Mouse (Mus musculus): ENCODE data around the gene Commd1. TPM values are rescaled to one million over a fixed set of nuclear protein-coding genes. Genes with fewer than 3 reads are reported as not detected.
A peak's percentile ranks its signal among the peaks of the same experiment; 100 is the strongest.

Commd1 gene
- polyA plus RNA-seq, 1 experiment from 2014 or later, result 167 TPM

DNA sequence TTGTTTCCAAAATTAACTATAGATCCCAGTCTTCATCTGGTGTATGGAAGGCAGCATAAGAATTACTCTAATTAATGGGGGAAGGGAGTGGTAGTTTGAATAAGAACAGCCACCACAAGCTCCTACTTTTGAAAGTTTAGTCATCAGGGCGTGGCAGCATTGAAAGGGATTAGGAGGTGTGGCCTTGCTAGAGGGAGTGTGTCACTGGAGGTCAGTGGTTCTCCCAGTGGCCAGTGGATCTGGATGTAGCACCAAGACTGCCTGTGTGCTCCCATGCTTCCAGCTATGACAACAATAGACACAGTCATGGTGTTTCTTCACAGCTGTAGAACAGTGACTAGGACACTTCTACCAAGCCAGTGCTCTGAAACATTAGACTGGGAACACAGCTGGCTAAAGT is 33.1 kb downstream of the Commd1 start:
- ATAC-seq (ENCODE audit: insufficient read depth), result no peak
- H3K4me1 ChIP-seq (replicated peaks), result peaks cover 14% of the 10 kb centered on the region
- WGBS (ENCODE audit: insufficient replicate concordance), result 76% methylated on average over 1 of the region's 1 CpGs

DNA sequence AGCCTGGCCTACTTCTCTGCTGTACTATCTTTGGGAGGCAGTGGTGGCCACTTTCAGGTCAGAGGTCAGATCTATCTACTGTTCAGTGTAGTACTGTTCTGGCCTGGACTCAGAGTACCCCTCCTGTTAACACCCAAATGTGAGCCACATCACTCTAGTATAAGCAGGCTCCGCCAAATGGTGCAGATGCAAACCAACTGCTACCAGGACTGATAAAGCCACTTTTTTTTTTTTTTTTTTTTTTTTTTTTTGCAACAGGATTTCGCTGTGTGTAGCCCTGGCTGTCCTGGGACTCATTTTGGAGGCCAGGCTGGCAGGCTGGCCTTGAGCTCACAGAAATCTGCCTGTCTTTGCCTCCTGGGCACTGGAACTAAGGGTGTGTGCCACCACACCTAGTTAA is 43.2 kb downstream of the Commd1 start:
- H3K4me2 ChIP-seq, result no peak overlapping the region
- H3K4me3 ChIP-seq (replicated peaks), result no peak overlapping the region
- H3K4me1 ChIP-seq (replicated peaks), result no peaks in the 10 kb centered on the region
- no peak overlapping the region for H3K9ac ChIP-seq
- no peaks in the 10 kb centered on the region for H3K36me3 ChIP-seq (replicated peaks)
- H3K27me3 ChIP-seq, result no peaks in the 10 kb centered on the region
- 43% methylated on average over 2 of the region's 2 CpGs for WGBS (ENCODE audit: insufficient replicate concordance)
- no peak for ATAC-seq (ENCODE audit: insufficient read depth)
- H3K27ac ChIP-seq (replicated peaks), result no peak overlapping the region
- no peaks in the 10 kb centered on the region for H3K9me3 ChIP-seq (replicated peaks)

More for the DNA sequence above, 33.1 kb downstream of the Commd1 start:
- Histone ChIP-seq H3K4me3 (replicated peaks) (no peak overlapping the region), H3K27ac (replicated peaks) (no peak overlapping the region), H3K27me3 (no peaks in the 10 kb centered on the region), H3K9me3 (replicated peaks) (no peaks in the 10 kb centered on the region), H3K36me3 (replicated peaks) (no peaks in the 10 kb centered on the region), H3K4me2 (no peak overlapping the region), H3K9ac (no peak overlapping the region)

DNA sequence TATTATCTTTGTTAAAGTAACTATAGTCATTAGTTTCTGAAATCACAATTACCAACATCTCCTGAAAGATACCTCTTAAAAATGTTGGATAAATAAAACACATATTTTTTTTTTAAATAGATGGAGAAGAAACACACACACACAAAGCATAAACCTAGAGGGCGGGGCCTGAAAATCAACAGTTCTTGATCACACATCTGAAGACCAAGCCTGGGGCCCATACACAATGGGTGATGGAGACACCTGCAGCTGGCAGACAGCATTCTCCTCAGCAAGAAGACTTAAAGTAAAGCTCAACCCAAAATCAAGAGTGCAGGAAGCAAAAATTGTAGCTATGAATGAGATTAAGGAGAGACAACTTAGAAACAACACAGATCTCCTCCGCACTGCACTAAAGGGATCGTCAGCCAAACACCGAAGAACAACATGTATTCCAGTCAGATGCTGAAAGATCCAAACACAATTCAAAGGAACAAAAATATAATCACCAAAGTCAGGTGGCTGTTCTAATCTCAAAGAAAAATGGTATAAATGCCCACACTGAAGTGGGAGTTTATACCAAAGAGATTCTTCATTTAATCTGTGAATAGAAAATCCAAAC is 44.4 kb downstream of the Commd1 start:
- Histone ChIP-seq H3K4me2 (no peak overlapping the region), H3K27ac (replicated peaks) (no peak overlapping the region), H3K27me3 (no peaks in the 10 kb centered on the region), H3K4me3 (replicated peaks) (no peak overlapping the region), H3K36me3 (replicated peaks) (no peaks in the 10 kb centered on the region), H3K9me3 (replicated peaks) (no peaks in the 10 kb centered on the region), H3K4me1 (replicated peaks) (peaks cover 4% of the 10 kb centered on the region), H3K9ac (no peak overlapping the region)
- ATAC-seq (ENCODE audit: insufficient read depth), result no peak
- WGBS (ENCODE audit: insufficient replicate concordance), result 87% methylated on average over 4 of the region's 4 CpGs

DNA sequence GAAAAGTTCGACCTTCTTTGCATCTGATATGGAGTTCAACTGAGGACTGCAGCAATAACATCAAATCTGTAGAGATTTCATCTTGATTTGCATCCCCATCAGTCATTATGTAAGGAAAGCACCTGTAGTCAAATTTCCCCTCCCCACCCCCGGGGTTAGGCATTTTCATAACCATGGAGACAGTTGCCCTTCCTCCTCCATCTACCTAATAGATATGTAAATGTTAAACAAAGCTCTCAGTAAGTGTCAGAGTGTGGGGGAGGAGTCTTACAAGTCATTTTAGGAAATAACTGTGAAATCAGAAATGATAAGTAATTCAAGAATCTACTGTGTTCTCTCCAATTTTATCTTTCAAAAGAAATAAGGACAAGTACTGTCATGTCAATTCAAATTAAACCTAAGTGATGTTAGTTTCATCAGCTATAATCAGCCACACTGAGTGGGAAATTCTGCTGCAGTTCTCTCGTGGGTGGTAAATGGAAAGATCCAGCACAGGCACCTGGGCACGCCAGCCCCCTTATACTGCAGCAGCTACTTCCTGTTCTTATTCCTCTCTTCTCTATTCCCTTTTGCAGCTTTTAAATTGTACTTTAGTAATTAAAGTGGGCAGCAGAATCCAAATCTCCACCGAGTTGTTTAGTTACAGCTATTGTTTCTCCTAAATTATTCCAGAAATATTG is 45.6 kb downstream of the Commd1 start:
- Histone ChIP-seq H3K27ac (replicated peaks) (no peak overlapping the region), H3K4me1 (replicated peaks) (peaks cover 17% of the 10 kb centered on the region), H3K9ac (no peak overlapping the region), H3K4me3 (replicated peaks) (no peak overlapping the region), H3K36me3 (replicated peaks) (no peaks in the 10 kb centered on the region), H3K27me3 (no peaks in the 10 kb centered on the region), H3K4me2 (no peak overlapping the region), H3K9me3 (replicated peaks) (no peaks in the 10 kb centered on the region)
- ATAC-seq (ENCODE audit: insufficient read depth), result no peak
- 44% methylated on average over 5 of the region's 5 CpGs for WGBS (ENCODE audit: insufficient replicate concordance)

DNA sequence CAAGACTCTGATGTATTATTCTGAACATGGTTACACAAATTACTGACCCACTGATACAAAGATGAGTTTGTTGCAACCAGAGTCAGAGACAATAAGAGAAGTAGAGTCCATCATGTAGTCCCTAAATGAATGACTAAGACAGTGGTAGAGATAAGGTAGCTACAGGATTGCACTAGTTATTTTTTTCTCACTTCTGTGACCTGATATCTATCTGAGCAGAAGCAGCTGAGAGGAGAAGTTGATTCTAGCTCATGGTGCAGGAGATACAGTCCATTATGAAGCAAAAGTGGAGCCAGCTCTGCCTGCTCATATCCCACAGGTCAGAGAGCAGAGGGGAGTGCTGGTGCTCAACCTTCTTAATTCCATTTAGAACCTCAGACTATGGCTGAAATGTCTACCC is 50.0 kb downstream of the Commd1 start:
- no peaks in the 10 kb centered on the region for H3K36me3 ChIP-seq (replicated peaks)
- H3K27ac ChIP-seq (replicated peaks), result no peak overlapping the region
- peaks cover 32% of the 10 kb centered on the region for H3K4me1 ChIP-seq (replicated peaks)
- ATAC-seq (ENCODE audit: insufficient read depth), result no peak
- H3K9me3 ChIP-seq (replicated peaks), result no peaks in the 10 kb centered on the region
- no peak overlapping the region for H3K9ac ChIP-seq
- H3K4me2 ChIP-seq, result no peak overlapping the region
- H3K4me3 ChIP-seq (replicated peaks), result no peak overlapping the region
- no peaks in the 10 kb centered on the region for H3K27me3 ChIP-seq

DNA sequence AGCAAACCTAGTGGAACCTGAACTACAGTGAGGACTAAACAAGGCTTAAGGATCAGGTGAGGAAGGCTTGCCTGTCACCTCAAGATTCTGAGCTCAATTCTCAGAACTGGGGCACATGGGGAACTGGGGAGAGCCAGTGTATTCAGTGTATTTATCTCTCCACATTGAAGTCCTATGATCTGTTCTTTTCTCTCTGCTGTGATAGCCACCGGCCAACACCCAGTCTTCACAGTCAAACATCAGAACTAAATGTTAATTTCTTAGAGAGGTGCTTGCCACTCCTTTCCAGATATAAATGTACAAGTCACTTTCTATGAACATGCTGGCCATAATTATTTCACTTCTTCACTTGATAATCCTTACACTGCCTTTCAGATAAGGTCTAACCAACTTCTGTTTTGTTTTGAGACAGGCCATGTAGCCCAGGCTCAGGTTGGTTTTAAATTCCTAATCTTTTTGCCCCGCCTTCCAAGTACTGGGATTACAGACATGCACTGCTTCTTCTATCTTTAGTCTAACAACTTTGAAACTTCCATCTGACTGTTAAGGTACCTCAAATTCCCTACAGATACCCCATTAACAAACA is 50.8 kb downstream of the Commd1 start:
- Histone ChIP-seq H3K27me3 (no peaks in the 10 kb centered on the region), H3K27ac (replicated peaks) (no peak overlapping the region), H3K9me3 (replicated peaks) (no peaks in the 10 kb centered on the region), H3K4me3 (replicated peaks) (no peak overlapping the region), H3K4me1 (replicated peaks) (peaks cover 32% of the 10 kb centered on the region), H3K36me3 (replicated peaks) (no peaks in the 10 kb centered on the region), H3K9ac (no peak overlapping the region), H3K4me2 (no peak overlapping the region)
- ATAC-seq (ENCODE audit: insufficient read depth), result no peak
- WGBS (ENCODE audit: insufficient replicate concordance), result 46% methylated on average over 2 of the region's 2 CpGs

DNA sequence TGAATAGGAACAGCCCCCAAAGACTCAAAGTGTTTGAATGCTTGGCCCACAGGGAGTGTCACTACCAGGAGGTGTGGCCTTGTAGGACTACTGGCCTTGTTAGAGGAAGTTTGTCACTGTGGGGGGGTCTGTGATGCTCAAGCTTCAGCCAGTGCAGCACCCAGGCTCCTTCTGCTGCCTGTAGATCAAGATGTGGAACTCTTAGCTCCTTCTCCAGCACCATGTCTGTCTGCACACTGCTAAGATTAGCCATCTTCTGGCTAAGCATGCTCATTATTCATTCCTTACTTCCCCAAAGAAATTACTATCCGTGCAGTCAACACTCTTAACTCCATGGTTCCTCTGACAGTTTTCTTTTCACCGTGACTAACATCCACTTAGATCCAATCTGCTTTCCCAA is 52.1 kb downstream of the Commd1 start:
- Histone ChIP-seq H3K27ac (replicated peaks) (no peak overlapping the region), H3K9ac (no peak overlapping the region), H3K36me3 (replicated peaks) (no peaks in the 10 kb centered on the region), H3K4me1 (replicated peaks) (peaks cover 32% of the 10 kb centered on the region), H3K27me3 (no peaks in the 10 kb centered on the region), H3K9me3 (replicated peaks) (no peaks in the 10 kb centered on the region), H3K4me2 (no peak overlapping the region), H3K4me3 (replicated peaks) (no peak overlapping the region)
- WGBS (ENCODE audit: insufficient replicate concordance), result 44% methylated on average over 2 of the region's 2 CpGs
- no peak for ATAC-seq (ENCODE audit: insufficient read depth)

DNA sequence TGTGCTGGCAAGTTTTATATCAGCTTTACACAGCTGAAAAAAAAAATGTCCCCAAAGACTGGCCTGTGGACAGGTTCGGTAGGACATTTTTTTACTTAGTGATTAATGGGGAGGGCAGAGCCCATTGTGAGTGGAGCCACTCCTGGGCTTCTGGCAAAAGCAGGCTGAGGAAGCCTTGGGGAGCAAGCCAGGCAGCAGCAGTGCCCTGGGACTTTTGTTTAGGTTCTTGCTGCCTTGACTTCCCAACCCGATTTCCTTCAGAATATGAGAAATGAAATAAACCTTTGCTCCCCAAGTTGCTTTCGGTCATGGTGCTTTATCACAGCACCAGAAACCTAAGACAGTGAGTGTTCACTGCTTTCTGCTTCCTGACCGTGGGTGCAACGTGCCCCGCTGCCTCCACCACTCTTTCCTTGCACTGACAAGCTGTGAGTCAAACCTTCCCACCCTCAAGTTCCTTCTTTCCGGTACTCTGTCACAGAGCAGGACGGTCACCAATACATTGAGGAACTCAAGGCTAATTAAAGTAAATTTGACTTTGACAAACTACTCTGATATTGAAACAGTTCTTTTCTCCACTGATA is 53.5 kb downstream of the Commd1 start:
- Histone ChIP-seq H3K27me3 (no peaks in the 10 kb centered on the region), H3K9ac (no peak overlapping the region), H3K4me2 (0 out of 2 replicates have a peak overlapping the region, but pooled peaks have one; percentile 6), H3K27ac (replicated peaks) (no peak overlapping the region), H3K9me3 (replicated peaks) (no peaks in the 10 kb centered on the region), H3K4me3 (replicated peaks) (no peak overlapping the region), H3K36me3 (replicated peaks) (no peaks in the 10 kb centered on the region), H3K4me1 (replicated peaks) (peaks cover 32% of the 10 kb centered on the region)
- 24% methylated on average over 8 of the region's 8 CpGs for WGBS (ENCODE audit: insufficient replicate concordance)
- no peak for ATAC-seq (ENCODE audit: insufficient read depth)

DNA sequence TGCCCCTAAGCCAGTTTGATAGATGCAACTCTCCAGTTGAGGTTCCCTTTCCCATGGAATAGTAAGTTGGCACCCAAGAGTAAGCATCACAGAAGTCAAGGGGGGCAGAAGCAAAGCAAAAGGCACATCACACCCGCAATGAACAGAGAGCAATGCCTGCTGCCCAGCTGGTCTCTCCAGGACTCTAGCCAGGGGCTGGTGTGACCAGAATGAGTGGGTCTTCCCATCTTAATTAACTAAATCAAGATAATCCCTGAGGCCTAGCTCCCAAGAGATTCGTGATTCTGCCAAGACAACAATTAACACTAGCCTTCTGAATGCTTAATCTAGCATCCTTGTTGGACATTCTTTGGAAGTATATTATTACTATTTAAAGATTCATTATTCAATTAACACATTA is 58.6 kb downstream of the Commd1 start:
- Histone ChIP-seq H3K4me3 (replicated peaks) (no peak overlapping the region), H3K27ac (replicated peaks) (no peak overlapping the region), H3K36me3 (replicated peaks) (no peaks in the 10 kb centered on the region), H3K9ac (no peak overlapping the region), H3K27me3 (no peaks in the 10 kb centered on the region), H3K4me1 (replicated peaks) (peaks cover 9% of the 10 kb centered on the region; the same call in 1 of the 2 replicates), H3K9me3 (replicated peaks) (no peaks in the 10 kb centered on the region), H3K4me2 (no peak overlapping the region)
- no peak for ATAC-seq (ENCODE audit: insufficient read depth)
- 73% methylated on average over 2 of the region's 2 CpGs for WGBS (ENCODE audit: insufficient replicate concordance)

DNA sequence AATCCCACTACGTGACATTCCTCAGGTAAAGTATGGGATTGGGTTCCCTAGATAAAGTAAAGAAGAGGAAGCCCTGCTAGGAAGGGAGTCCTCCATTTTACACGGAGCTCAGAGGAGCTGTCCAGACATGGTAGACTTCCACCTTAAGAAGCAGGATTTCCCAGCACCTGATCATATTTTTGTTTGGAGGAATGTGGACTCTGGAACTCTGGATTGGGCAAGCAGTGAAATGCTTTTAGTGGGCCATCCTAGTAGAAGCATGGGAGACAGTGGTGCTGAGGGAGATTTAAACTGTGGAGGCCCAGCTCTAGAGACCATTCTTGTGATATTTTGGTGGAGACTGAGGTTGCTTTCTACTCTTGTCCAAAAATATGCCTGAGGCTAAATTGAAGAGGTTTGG is 59.6 kb downstream of the Commd1 start:
- Histone ChIP-seq H3K4me1 (replicated peaks) (peaks cover 13% of the 10 kb centered on the region), H3K4me2 (no peak overlapping the region), H3K9ac (no peak overlapping the region), H3K27ac (replicated peaks) (no peak overlapping the region), H3K9me3 (replicated peaks) (no peaks in the 10 kb centered on the region), H3K36me3 (replicated peaks) (no peaks in the 10 kb centered on the region), H3K4me3 (replicated peaks) (no peak overlapping the region), H3K27me3 (no peaks in the 10 kb centered on the region)
- 55% methylated on average over 2 of the region's 2 CpGs for WGBS (ENCODE audit: insufficient replicate concordance)
- ATAC-seq (ENCODE audit: insufficient read depth), result no peak

DNA sequence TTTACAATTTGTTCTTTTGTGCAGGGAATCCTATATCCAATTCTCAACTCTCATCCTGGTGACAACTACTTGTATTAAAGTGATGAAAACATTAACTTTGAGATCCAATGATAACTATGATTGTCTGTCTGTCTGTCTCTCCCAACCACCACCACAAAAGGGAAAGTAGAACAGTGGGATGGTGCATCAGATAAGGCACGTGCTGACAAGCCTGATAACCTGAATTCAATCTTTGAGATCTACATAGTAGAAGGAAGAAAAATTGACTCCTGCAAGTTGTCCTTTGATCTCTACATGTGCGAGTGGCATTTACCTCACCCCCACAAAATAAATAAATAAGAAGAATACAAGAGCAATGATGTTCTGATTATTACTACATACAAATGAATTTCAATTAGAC is 62.8 kb downstream of the Commd1 start:
- H3K4me3 ChIP-seq (replicated peaks), result no peak overlapping the region
- ATAC-seq (ENCODE audit: insufficient read depth), result no peak
- WGBS (ENCODE audit: insufficient replicate concordance), result 27% methylated on average over 2 of the region's 2 CpGs

More for the DNA sequence above, 62.8 kb downstream of the Commd1 start:
- H3K4me1 ChIP-seq (replicated peaks), result peaks cover 18% of the 10 kb centered on the region
- no peaks in the 10 kb centered on the region for H3K9me3 ChIP-seq (replicated peaks)
- no peak overlapping the region for H3K9ac ChIP-seq
- no peak overlapping the region for H3K4me2 ChIP-seq
- H3K36me3 ChIP-seq (replicated peaks), result no peaks in the 10 kb centered on the region
- H3K27ac ChIP-seq (replicated peaks), result no peak overlapping the region
- no peaks in the 10 kb centered on the region for H3K27me3 ChIP-seq
